Comparison of ENCODE assay signal across 8 mouse cellular contexts in the genomic region with DNA sequence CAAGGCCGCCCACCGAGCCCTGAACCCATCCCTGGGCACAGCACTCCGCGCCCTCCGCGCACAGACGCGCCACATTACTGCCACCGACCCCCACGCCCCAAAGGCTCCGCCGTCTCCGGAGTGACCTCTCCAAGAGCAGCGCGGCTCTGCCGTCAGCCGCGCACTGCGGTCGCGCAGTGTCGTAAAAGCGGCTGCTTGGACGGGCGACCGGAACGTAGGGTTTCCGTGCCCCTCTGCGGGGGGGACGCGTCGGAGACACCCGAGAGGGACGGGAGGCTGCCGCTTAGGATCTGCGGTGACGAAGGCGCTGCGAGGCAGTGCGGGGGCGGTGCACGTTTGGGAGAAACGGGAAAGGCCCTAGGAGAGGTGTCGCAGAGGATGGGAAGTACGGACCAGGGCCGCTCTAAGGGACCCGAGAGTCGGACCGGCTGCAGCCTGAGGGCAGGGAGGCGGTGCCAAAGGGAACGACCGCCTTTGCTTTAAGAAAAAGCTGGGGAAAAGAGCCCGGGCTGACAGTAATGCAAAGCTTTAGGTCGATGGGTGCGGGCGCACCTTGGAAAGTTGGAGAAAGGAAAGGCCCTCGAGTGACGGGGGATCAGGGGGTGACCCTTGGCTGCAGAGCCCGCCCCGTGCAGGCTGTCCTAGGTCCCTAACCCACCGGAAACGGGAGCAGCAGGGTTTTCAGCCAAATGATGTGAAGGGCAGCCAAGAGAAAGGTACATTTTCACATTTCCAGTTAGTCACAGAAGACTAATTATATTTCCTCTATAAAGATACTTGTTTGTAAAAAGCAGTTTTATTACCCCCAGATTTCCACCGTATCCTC. TPM values are rescaled to one million over a fixed set of nuclear protein-coding genes. Genes with fewer than 3 reads are reported as not detected.
DNase-seq lines count a peak whose midpoint lies in the region; ATAC-seq lines count a peak whose summit lies in the region.

Gene Dlat (minus strand): TSS at position 389 of the 826 bp plus-strand sequence.

- DNase-seq in R1 (ENCODE audit: low read depth, low spot score): peak; percentile 91
- DNase-seq in cerebellum, postnatal 25 days: peak; percentile 95 to 96
- peak; percentile 91 to 92 for DNase-seq in frontal cortex, postnatal 36 days (ENCODE audit: low spot score in 2 of 2)
- DNase-seq in left cerebral cortex, adult 11 months (ENCODE audit: low spot score): peak; percentile 81
- DNase-seq in lung, postnatal 4 days: peak; percentile 89 to 92
- peak; percentile 80 for DNase-seq in retina, postnatal 7 days (ENCODE audit: low read depth, low spot score)
- DNase-seq in urinary bladder, adult 2 months (ENCODE audit: low spot score): peak; percentile 85

- peaks cover 45% of the 10 kb centered on the region for H3K36me3 ChIP-seq in hindbrain, embryonic 15.5 days

- H3K4me1 ChIP-seq in hindbrain, embryonic 15.5 days (replicated peaks): peaks cover 28% of the 10 kb centered on the region

- peak within 1 kb of the TSS; percentile 88 for H3K27ac ChIP-seq in hindbrain, embryonic 15.5 days (replicated peaks)

- ATAC-seq in hindbrain, embryonic 15.5 days (ENCODE audit: low FRiP score, low read depth): peak; percentile 94

- WGBS in hindbrain, embryonic 15.5 days: under 1% methylated on average over 63 of the region's 63 CpGs

- no peaks in the 10 kb centered on the region for H3K9me3 ChIP-seq in hindbrain, embryonic 15.5 days

- peak within 1 kb of the TSS; percentile 92 for H3K4me3 ChIP-seq in hindbrain, embryonic 15.5 days

- peak within 1 kb of the TSS; percentile 89 for H3K9ac ChIP-seq in hindbrain, embryonic 15.5 days

- H3K27me3 ChIP-seq in hindbrain, embryonic 15.5 days: no peaks in the 10 kb centered on the region

- H3K4me2 ChIP-seq in hindbrain, embryonic 15.5 days: peak within 1 kb of the TSS; percentile 88

RNA-seq across cellular contexts. Expression of gene Dlat, which starts in this region (rescaled TPM):
- 51.7 and 52.4 TPM in 2 replicates for polyA plus RNA-seq in hindbrain, embryonic 15.5 days (2015; fragmentation: Nextera tagmentation; extraction: Ambion mirVana)
- 42.8 and 43.1 TPM in 2 replicates for polyA plus RNA-seq in urinary bladder, adult 2 months (2012; rRNA removed)

Comparison
In these comparisons a context has a peak if more than half of its experiments do, and no peak if none do; other contexts are left out.
1. Peak in every context shown above with its lines: DNase-seq, ATAC-seq, H3K4me3 ChIP-seq and H3K27ac ChIP-seq.